Mouse (Mus musculus) T-helper 17 cell (primary cell): ENCODE measurements at regions not wholly inside any gene's neighbourhood (a gene's known extent, or its start where the extent isn't known, plus 50 kb on each side); places are given as distances from the start of the nearest gene placed in this dataset.

ENCODE experiments used
- in situ Hi-C, 2 experiments: fragments of 300-600 bp; cut with MboI, MseI; formaldehyde crosslinking; loops; 1 replicate in 1 of 2; 2 replicates in 1 of 2; pipeline ENCODE4 v1.15.1; 2025; ENCODE audit warnings: high pct_unique_total_duplicates in 2 of 2

- in situ Hi-C loops, result no loop called here
Measured at GRCm38 (mm10) chr15:62320966-62321365, 1398.2 kb upstream of the A1bg start.

GRCm38 (mm10) chr15:62314449-62314848 is 1391.6 kb upstream of the A1bg start:
- in situ Hi-C loops, result no loop called here

GRCm38 (mm10) chr15:62302233-62302632 is 1379.4 kb upstream of the A1bg start:
- in situ Hi-C loops, result no loop called here

- in situ Hi-C loops, result no loop called here
Measured at GRCm38 (mm10) chr15:62301567-62301966, 1378.8 kb upstream of the A1bg start.

GRCm38 (mm10) chr15:62297138-62297537 is 1374.3 kb upstream of the A1bg start:
- in situ Hi-C loops, result no loop called here

GRCm38 (mm10) chr15:62295233-62295927 is 1372.6 kb upstream of the A1bg start:
- in situ Hi-C loops, result no loop called here

GRCm38 (mm10) chr15:62294786-62295185 is 1372.0 kb upstream of the A1bg start:
- in situ Hi-C loops, result no loop called here

GRCm38 (mm10) chr15:62292876-62293275 is 1370.1 kb upstream of the A1bg start:
- in situ Hi-C loops, result no loop called here

- in situ Hi-C loops, result no loop called here
Measured at GRCm38 (mm10) chr15:62290687-62291086, 1367.9 kb upstream of the A1bg start.

GRCm38 (mm10) chr15:62286666-62287655 is 1364.1 kb upstream of the A1bg start:
- in situ Hi-C loops, result no loop called here

- in situ Hi-C loops, result no loop called here
Measured at GRCm38 (mm10) chr15:62284606-62285531, 1362.1 kb upstream of the A1bg start.

GRCm38 (mm10) chr15:62283661-62284429 is 1361.0 kb upstream of the A1bg start:
- in situ Hi-C loops, result no loop called here

GRCm38 (mm10) chr15:62282646-62283045 is 1359.8 kb upstream of the A1bg start:
- in situ Hi-C loops, result no loop called here

GRCm38 (mm10) chr15:62282116-62282515 is 1359.3 kb upstream of the A1bg start:
- in situ Hi-C loops, result no loop called here

GRCm38 (mm10) chr15:62279526-62279925 is 1356.7 kb upstream of the A1bg start:
- in situ Hi-C loops, result loop anchor here (10.0 kb wide), 2 partner anchors 545 to 725 kb away; no protein-coding TSS in a partner anchor

GRCm38 (mm10) chr15:62274818-62275217 is 1352.0 kb upstream of the A1bg start:
- in situ Hi-C loops, result loop anchor here (5.0 to 10.0 kb wide), 5 partner anchors 108 to 730 kb away; no protein-coding TSS in a partner anchor

GRCm38 (mm10) chr15:62273855-62274488 is 1351.2 kb upstream of the A1bg start:
- in situ Hi-C loops, result loop anchor here (5.0 to 10.0 kb wide), 5 partner anchors 107 to 731 kb away; no protein-coding TSS in a partner anchor

- in situ Hi-C loops, result loop anchor here (5.0 to 10.0 kb wide), 5 partner anchors 105 to 732 kb away; no protein-coding TSS in a partner anchor
Measured at GRCm38 (mm10) chr15:62272755-62273154, 1349.9 kb upstream of the A1bg start.

- in situ Hi-C loops, result loop anchor here (5.0 to 10.0 kb wide), 5 partner anchors 104 to 733 kb away; no protein-coding TSS in a partner anchor
Measured at GRCm38 (mm10) chr15:62271428-62271827, 1348.6 kb upstream of the A1bg start.

- in situ Hi-C loops, result no loop called here
Measured at GRCm38 (mm10) chr15:62268189-62268588, 1345.4 kb upstream of the A1bg start.
